Mouse (Mus musculus) heart, adult 18-20 months (tissue): ENCODE data around the gene Hs2st1. TPM values are rescaled to one million over a fixed set of nuclear protein-coding genes. Genes with fewer than 3 reads are reported as not detected.

Experiments
- DNase-seq, 2 experiments: peaks; one replicate each; pipeline ENCODE4 v3.0.0; 2021 to 2022; ENCODE audit warnings: mixed read lengths in 1 of 2
- total RNA-seq, 2 experiments: library from RNA; stranded (reverse); gene quantifications; 2 replicates each; pipeline ENCODE4 v1.2.3; 2021

Gene Hs2st1
- total RNA-seq, 2 experiments from 2014 or later, result 7.6 to 8.4 TPM

DNA sequence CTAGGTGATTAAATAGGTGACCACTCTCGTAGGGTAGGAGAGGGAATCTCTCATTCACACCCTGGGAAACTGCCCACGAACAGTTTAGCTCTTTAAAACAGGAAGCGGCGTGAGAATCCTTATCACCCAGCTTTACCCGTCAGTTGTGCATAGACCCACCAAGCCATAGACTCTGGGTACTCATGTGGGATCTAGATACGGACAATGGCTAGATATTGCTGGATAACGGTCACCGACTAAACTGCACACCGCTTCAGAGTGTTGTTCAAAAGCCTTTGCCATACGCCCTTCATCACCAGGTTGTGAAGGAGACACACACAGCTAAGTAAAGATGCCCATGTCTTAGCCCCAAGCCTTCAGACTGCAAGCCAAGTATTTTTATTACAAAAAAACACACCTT is 185.3 kb downstream of the Hs2st1 start:
- no peak for DNase-seq

- DNase-seq, result peak in 1 of 2 experiments; percentile 13
Measured at GRCm38 (mm10) chr3:144381431-144381980, 188.5 kb downstream of the Hs2st1 start.

GRCm38 (mm10) chr3:144380921-144381320 is 189.1 kb downstream of the Hs2st1 start:
- DNase-seq, result peak; percentile 79 to 83

DNA sequence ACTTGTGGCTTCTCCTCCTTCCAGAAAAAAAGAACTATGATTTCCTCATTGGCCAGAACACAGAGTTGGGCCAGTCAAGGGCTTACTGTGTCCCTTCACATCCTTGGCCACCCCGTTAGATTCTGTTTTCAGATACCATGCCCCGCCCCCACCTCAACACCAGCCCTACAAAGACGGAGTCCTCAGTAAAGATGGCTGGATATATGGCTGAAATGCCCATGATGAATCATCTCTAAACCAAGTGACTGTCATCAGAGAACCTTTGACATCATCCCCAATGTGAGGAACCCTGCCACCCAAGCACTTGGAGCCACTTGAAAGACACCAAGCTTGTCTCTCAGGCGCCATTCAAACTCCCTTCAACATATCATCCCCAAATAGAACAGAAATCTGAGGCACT is 190.2 kb downstream of the Hs2st1 start:
- DNase-seq, result no peak

Other genes starting within 250 kb of the Hs2st1 start
- 100 to 1,000 TPM; 136 to 148 TPM for gene Selenof, start 123 bp upstream of the Hs2st1 start, total RNA-seq
- 100 to 1,000 TPM; 360 to 371 TPM for gene Sh3glb1, start 150.2 kb upstream of the Hs2st1 start, total RNA-seq
- gene Clca3a1, start 190.8 kb upstream of the Hs2st1 start, total RNA-seq, result 1 to 10 TPM in 1 of 2 experiments, under 1 TPM in 1; 0.79 to 1.6 TPM
- under 1 TPM; 0.08 to 0.12 TPM for gene Clca3a2, start 249.3 kb upstream of the Hs2st1 start, total RNA-seq